Mouse (Mus musculus) spleen, postnatal 4 days (tissue): ENCODE results near the gene Ddx19a.
"Not testable (repeated sequence)": the region's sequence is repeated elsewhere in the genome, so short reads cannot be mapped to it uniquely, and the experiment has no call there.

Experiments used
- DNase-seq, 2 experiments: peaks; one replicate each; pipeline ENCODE4 v3.0.0; 2022; ENCODE audit warnings: low spot score in 2 of 2

The Ddx19a gene

DNA sequence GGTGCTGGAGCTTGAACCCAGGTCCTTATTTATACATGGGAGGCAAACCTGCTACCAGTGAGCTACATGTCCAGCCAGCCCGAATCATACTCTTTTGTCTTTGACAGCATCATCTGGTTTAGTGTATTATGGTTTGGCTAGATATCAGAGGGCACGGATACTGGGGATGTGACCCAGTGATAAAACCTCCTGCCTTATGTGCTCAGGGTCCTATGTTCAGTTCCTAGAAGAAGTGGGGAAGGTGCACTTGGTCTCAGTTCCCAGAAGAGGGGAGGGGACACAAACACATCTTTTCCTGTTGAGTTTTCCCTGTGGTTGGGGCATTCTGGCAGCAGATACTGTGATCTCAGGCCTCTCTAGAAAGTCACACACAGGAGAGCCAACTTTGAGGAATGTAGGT is 64.3 kb downstream of the Ddx19a start:
- no peak for DNase-seq

GRCm38 (mm10) chr8:110932444-110932843 is 65.2 kb downstream of the Ddx19a start:
- no peak for DNase-seq

DNA sequence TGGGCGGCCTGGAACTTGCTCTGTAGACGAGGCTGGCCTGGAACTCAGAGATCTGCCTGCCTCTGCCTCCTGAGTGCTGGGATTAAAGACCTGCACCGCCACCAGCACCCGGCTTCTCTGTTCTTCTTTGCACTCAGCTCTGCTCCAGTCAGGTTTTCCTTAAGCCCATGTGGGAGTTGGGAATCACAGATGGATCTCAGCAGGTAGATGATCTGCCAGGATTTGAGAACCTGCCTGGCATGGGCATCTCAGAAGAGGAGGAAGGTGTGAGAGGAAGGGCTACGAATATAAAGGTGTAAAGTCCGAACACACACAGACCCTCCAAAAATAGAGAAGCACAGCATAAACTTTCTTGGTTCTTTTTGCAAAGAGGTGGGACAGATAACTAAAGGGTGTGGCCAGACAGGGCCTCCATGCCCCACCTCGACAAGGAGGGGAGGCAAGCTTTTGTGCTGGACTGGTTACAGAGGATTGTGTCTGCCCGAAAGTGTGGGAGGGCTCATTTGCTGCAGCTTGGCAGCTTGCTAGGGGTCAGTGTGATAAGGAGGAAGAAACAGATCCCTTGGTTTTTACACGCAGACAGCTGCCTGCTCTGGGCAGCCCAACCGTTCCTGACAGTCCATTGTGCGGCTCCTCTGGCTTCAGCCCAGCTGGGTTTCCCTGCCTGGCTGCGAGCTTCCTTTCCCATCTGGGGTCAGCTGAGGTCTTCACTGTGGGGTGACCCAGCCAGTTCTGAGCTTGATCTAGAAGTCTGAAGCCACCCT is 66.2 kb downstream of the Ddx19a start:
- peak in 1 of 2 experiments; percentile 47 for DNase-seq

GRCm38 (mm10) chr8:110929672-110930071 is 67.9 kb downstream of the Ddx19a start:
- not testable (repeated sequence) for DNase-seq

- peak; percentile 62 to 73 for DNase-seq
Observed at GRCm38 (mm10) chr8:110929066-110929465, 68.5 kb downstream of the Ddx19a start.

DNA sequence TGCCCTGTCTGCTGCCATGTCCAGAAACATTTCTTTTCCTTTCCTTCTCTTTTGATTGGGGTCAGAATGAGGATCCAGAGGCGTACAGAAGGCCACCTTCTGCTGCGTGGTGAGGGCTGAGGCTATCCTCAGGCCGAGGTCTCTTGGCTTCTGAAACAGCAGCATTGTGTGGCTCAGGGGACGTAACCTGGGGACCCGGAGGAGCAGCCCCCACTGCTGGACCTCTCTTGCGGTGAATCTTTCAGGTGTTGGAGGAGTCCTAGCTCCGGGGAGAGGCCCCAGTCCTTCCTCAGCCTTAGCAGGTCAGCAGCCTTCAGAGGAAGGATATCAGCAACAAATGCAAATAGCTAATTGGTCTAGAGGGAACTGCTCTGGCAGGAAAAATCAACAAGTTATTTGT is 69.2 kb downstream of the Ddx19a start:
- DNase-seq = no peak

DNA sequence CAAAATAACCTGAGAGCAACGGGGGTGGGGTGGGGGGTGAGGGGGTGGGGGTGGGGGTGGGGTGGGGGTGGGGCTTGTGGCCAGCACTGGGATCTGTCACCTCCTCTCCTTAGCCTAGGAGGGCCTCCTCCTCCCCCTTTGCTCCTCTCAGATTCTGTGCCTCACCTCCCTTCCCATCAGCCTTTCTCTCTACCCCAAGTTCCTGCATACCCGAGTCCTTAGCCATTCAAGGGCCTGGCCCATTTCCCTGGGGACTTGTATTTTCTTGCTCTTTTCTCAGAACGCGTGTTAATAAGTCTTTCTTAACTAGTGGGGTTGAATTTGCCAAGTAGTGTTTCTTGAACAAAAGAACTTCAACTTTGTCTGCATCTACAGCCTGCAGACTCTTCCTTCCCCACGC is 70.9 kb downstream of the Ddx19a start:
- no peak for DNase-seq

- no peak for DNase-seq
Observed at GRCm38 (mm10) chr8:110925691-110926140, 71.9 kb downstream of the Ddx19a start.
